ENCODE assay signal across 28 mouse cellular contexts in the genomic region with DNA sequence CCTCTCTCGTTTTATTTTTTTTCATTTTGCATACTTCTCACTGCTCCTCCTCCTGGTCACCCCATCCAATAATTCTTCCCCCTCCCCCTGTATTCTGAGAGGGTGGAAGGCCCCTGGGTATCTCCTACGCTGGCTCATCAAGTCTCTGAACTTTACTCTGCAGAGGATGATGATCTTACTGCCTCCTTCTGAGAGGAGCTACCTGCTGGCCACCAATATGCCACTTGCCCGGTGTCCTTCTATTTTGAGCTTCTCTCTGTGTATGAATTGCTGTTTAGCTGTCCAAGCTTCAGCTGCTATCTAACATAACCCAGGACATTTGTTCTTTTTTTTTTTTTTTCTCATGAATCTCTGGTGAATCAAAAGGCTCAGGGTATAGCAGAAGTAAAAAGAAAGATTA.
A peak's percentile ranks its signal among the peaks of the same experiment; 100 is the strongest.
DNase-seq lines count a peak whose midpoint lies in the region; ATAC-seq lines count a peak whose summit lies in the region.
"Had no signal": no experiment of that assay in that cellular context is flagged by ENCODE, and none has a peak within 500 bp of the region (broad histone marks: within the 10 kb centered on the region; RNA-seq: fewer than 3 reads in every experiment).

No protein-coding gene starts in this region.

- 81% methylated on average over 3 of the region's 3 CpGs for WGBS in hindbrain, embryonic 15.5 days
- WGBS in hindbrain, embryonic 13.5 days: 81% methylated on average over 3 of the region's 3 CpGs
- 76% methylated on average over 3 of the region's 3 CpGs for WGBS in forebrain, embryonic 15.5 days

- H3K27ac ChIP-seq in hindbrain, embryonic 15.5 days (replicated peaks): no peak overlapping the region
- no peak overlapping the region for H3K27ac ChIP-seq in hindbrain, embryonic 13.5 days
- H3K27ac ChIP-seq in forebrain, embryonic 15.5 days (replicated peaks): no peak overlapping the region
- H3K27ac ChIP-seq: embryonic facial prominence, embryonic 10.5 days; heart, adult 2 months; hindbrain, embryonic 12.5 days; left cerebral cortex, adult 2 months; midbrain, embryonic 10.5 days; neural tube, embryonic 12.5 days had no signal

- H3K27me3 ChIP-seq in hindbrain, embryonic 15.5 days: no peaks in the 10 kb centered on the region
- no peaks in the 10 kb centered on the region for H3K27me3 ChIP-seq in hindbrain, embryonic 13.5 days
- no peaks in the 10 kb centered on the region for H3K27me3 ChIP-seq in forebrain, embryonic 15.5 days
- H3K27me3 ChIP-seq: CH12.LX; hindbrain, embryonic 12.5 days; neural tube, embryonic 12.5 days; Patski had no signal

- no peak for ATAC-seq in hindbrain, embryonic 15.5 days (ENCODE audit: low FRiP score, low read depth)
- ATAC-seq in hindbrain, embryonic 13.5 days (ENCODE audit: low FRiP score): no peak
- peak; percentile 46; the same call in 1 of the 2 replicates for ATAC-seq in forebrain, embryonic 15.5 days (replicated peaks)
- ATAC-seq: inflammation-experienced regulatory T-cells, adult 6 months; liver, postnatal 0 days; lung, postnatal 0 days; Patski had no signal

- peak; percentile 82 for DNase-seq in cerebellum, adult 11-12 months
- peak; percentile 90 for DNase-seq in cerebellum, adult 9-10 months
- no peak for DNase-seq in layer of hippocampus, adult 9-10 months (ENCODE audit: low spot score)
- DNase-seq in retina, embryonic 14.5 days (ENCODE audit: low spot score): no peak
- DNase-seq: adrenal gland, postnatal 36 days; B cell, adult 2 months; gastrocnemius, postnatal 25 days; heart, adult 2 months; kidney, adult 18-20 months; kidney, postnatal 4 days; layer of hippocampus, adult 9-11 months; left cerebral cortex, postnatal 4 days; liver, postnatal 0 days; thymus, adult 2 months; thymus, postnatal 4 days had no signal

- no peaks in the 10 kb centered on the region for H3K9me3 ChIP-seq in hindbrain, embryonic 15.5 days
- H3K9me3 ChIP-seq in hindbrain, embryonic 13.5 days: no peaks in the 10 kb centered on the region
- no peaks in the 10 kb centered on the region for H3K9me3 ChIP-seq in forebrain, embryonic 15.5 days
- H3K9me3 ChIP-seq: embryonic facial prominence, embryonic 10.5 days; hindbrain, embryonic 12.5 days; midbrain, embryonic 10.5 days; neural tube, embryonic 12.5 days had no signal

- H3K4me3 ChIP-seq in hindbrain, embryonic 15.5 days: no peak overlapping the region
- no peak overlapping the region for H3K4me3 ChIP-seq in hindbrain, embryonic 13.5 days
- peak overlapping the region; percentile 13 for H3K4me3 ChIP-seq in forebrain, embryonic 15.5 days
- H3K4me3 ChIP-seq: embryonic facial prominence, embryonic 10.5 days; heart, adult 2 months; hindbrain, embryonic 12.5 days; left cerebral cortex, adult 2 months; midbrain, embryonic 10.5 days; neural tube, embryonic 12.5 days had no signal

- no peaks in the 10 kb centered on the region for H3K36me3 ChIP-seq in hindbrain, embryonic 15.5 days
- no peaks in the 10 kb centered on the region for H3K36me3 ChIP-seq in hindbrain, embryonic 13.5 days
- no peaks in the 10 kb centered on the region for H3K36me3 ChIP-seq in forebrain, embryonic 15.5 days
- H3K36me3 ChIP-seq: embryonic facial prominence, embryonic 10.5 days; G1E; hindbrain, embryonic 12.5 days; midbrain, embryonic 10.5 days; neural tube, embryonic 12.5 days had no signal

- no peaks in the 10 kb centered on the region for H3K4me1 ChIP-seq in hindbrain, embryonic 15.5 days (replicated peaks)
- H3K4me1 ChIP-seq in hindbrain, embryonic 13.5 days (replicated peaks): no peaks in the 10 kb centered on the region
- H3K4me1 ChIP-seq in forebrain, embryonic 15.5 days: no peaks in the 10 kb centered on the region
- H3K4me1 ChIP-seq: embryonic facial prominence, embryonic 10.5 days; hindbrain, embryonic 12.5 days; midbrain, embryonic 10.5 days; neural tube, embryonic 12.5 days had no signal

- H3K4me2 ChIP-seq in hindbrain, embryonic 15.5 days: peak overlapping the region; percentile 17; the same call in 1 of the 2 replicates
- H3K4me2 ChIP-seq in hindbrain, embryonic 13.5 days: no peak overlapping the region
- no peak overlapping the region; the same call in 1 of the 2 replicates for H3K4me2 ChIP-seq in forebrain, embryonic 15.5 days (replicated peaks)
- H3K4me2 ChIP-seq: hindbrain, embryonic 12.5 days; neural tube, embryonic 12.5 days had no signal

- H3K9ac ChIP-seq in hindbrain, embryonic 15.5 days: no peak overlapping the region
- H3K9ac ChIP-seq in hindbrain, embryonic 13.5 days: no peak overlapping the region
- no peak overlapping the region for H3K9ac ChIP-seq in forebrain, embryonic 15.5 days (replicated peaks)
- H3K9ac ChIP-seq: hindbrain, embryonic 12.5 days; liver, postnatal 0 days; neural tube, embryonic 12.5 days had no signal

Comparison
In these comparisons a context has a peak if more than half of its experiments do, and no peak if none do; other contexts are left out.
1. DNase-seq: peak in cerebellum, adult 11-12 months (single experiment) and cerebellum, adult 9-10 months (single experiment); none in layer of hippocampus, adult 9-10 months (single experiment) and retina, embryonic 14.5 days (single experiment).